Mouse (Mus musculus): ENCODE measurements at regions not wholly inside any gene's neighbourhood (a gene's known extent, or its start where the extent isn't known, plus 50 kb on each side); places are given as distances from the start of the nearest gene placed in this dataset.

GRCm38 (mm10) chr8:116200459-116200999, 304.2 kb upstream of the Dynlrb2 start:
- Histone ChIP-seq H3K4me3 (no peak overlapping the region), H3K4me1 (peaks cover 4% of the 10 kb centered on the region; the same call in 1 of the 2 replicates), H3K27ac (no peak overlapping the region), H3K4me2 (no peak overlapping the region), H3K9ac (no peak overlapping the region), H3K27me3 (no peaks in the 10 kb centered on the region), H3K36me3 (no peaks in the 10 kb centered on the region), H3K9me3 (no peaks in the 10 kb centered on the region)
- ATAC-seq (ENCODE audit: borderline replicate concordance, extremely low read depth, low FRiP score, low TSS enrichment) = no peak
- WGBS = 60% methylated on average over 11 of the region's 11 CpGs

DNA sequence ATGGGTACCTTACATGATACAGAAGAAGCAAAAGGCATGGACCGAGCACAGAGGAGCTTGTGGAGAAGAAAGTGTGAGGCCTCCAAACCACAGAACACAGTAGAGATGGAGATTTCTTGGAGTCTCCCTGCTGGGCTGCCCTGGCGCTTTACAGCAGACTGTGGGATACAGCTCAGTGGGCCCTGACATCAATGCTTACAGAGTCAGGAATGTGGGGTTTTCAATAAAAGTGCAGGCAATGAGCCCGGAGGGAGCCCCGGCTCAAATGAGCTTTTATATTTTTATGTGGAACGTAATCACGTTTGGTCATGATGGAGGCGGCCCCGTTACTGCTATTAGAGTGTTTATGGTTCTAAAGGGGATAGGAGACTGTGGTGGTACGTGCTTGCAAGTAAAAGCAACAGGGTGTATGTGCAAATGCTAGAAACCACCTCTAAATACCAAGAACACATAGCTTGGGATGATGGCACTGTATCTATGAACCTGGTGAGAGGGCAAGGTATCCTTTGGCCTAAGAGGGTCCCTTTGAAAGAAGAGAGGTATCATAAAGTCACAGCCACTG, 308.1 kb upstream of the Dynlrb2 start:
- Histone ChIP-seq H3K27ac (no peak overlapping the region), H3K9me3 (no peaks in the 10 kb centered on the region), H3K4me1 (peaks cover 4% of the 10 kb centered on the region; the same call in 1 of the 2 replicates), H3K9ac (no peak overlapping the region), H3K4me2 (no peak overlapping the region), H3K4me3 (no peak overlapping the region), H3K36me3 (no peaks in the 10 kb centered on the region), H3K27me3 (no peaks in the 10 kb centered on the region)
- 89% methylated on average over 9 of the region's 9 CpGs for WGBS
- ATAC-seq (ENCODE audit: borderline replicate concordance, extremely low read depth, low FRiP score, low TSS enrichment) = no peak

- Histone ChIP-seq H3K4me2 (no peak overlapping the region), H3K36me3 (no peaks in the 10 kb centered on the region), H3K4me3 (no peak overlapping the region), H3K9me3 (no peaks in the 10 kb centered on the region), H3K9ac (no peak overlapping the region), H3K4me1 (no peaks in the 10 kb centered on the region), H3K27me3 (no peaks in the 10 kb centered on the region), H3K27ac (no peak overlapping the region)
- WGBS = 32% methylated on average over 3 of the region's 3 CpGs
- ATAC-seq (ENCODE audit: borderline replicate concordance, extremely low read depth, low FRiP score, low TSS enrichment) = no peak
Observed at GRCm38 (mm10) chr8:116192096-116192495, 312.7 kb upstream of the Dynlrb2 start.

GRCm38 (mm10) chr8:116185206-116185605, 319.6 kb upstream of the Dynlrb2 start:
- Histone ChIP-seq H3K27ac (no peak overlapping the region), H3K4me1 (no peaks in the 10 kb centered on the region), H3K4me3 (no peak overlapping the region), H3K4me2 (no peak overlapping the region), H3K9me3 (no peaks in the 10 kb centered on the region), H3K27me3 (no peaks in the 10 kb centered on the region), H3K9ac (no peak overlapping the region), H3K36me3 (no peaks in the 10 kb centered on the region)
- ATAC-seq (ENCODE audit: borderline replicate concordance, extremely low read depth, low FRiP score, low TSS enrichment) = no peak
- 75% methylated on average over 7 of the region's 7 CpGs for WGBS

DNA sequence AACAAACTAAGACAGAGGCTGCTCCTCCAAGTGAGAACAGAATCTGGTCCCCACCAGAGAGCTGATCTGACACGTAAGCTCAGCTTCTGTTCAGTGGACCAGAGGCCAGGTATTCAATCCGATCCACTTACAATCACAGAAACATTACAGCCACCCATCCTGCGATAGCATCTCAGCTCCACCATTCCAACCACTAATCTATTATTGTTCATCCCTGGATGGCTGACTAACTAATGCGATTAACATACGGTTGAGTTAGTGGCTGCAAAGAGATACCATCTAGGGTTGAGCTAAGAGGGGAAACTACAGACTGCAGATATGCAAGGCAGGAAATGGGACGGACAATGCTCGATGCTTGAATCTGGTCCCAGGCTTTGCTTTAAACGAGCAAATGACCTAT, 320.5 kb upstream of the Dynlrb2 start:
- Histone ChIP-seq H3K9ac (no peak overlapping the region), H3K27ac (no peak overlapping the region), H3K9me3 (no peaks in the 10 kb centered on the region), H3K4me3 (no peak overlapping the region), H3K36me3 (no peaks in the 10 kb centered on the region), H3K4me1 (no peaks in the 10 kb centered on the region), H3K27me3 (no peaks in the 10 kb centered on the region), H3K4me2 (no peak overlapping the region)
- no peak for ATAC-seq (ENCODE audit: borderline replicate concordance, extremely low read depth, low FRiP score, low TSS enrichment)
- WGBS = 74% methylated on average over 8 of the region's 8 CpGs

- Histone ChIP-seq H3K27me3 (no peaks in the 10 kb centered on the region; the same call in 1 of the 2 replicates), H3K36me3 (no peaks in the 10 kb centered on the region), H3K4me2 (no peak overlapping the region), H3K9me3 (no peaks in the 10 kb centered on the region), H3K4me1 (0 out of 2 replicates have a peak, but pooled peaks cover 3% of the 10 kb centered on the region), H3K9ac (no peak overlapping the region), H3K27ac (no peak overlapping the region), H3K4me3 (no peak overlapping the region)
- 53% methylated on average over 2 of the region's 2 CpGs for WGBS
- no peak for ATAC-seq (ENCODE audit: borderline replicate concordance, extremely low read depth, low FRiP score, low TSS enrichment)
Observed at GRCm38 (mm10) chr8:116177946-116178345, 326.8 kb upstream of the Dynlrb2 start.

- peak; percentile 62; the same call in 1 of the 2 replicates for ATAC-seq (ENCODE audit: borderline replicate concordance, extremely low read depth, low FRiP score, low TSS enrichment)
Observed at GRCm38 (mm10) chr8:116174891-116175290, 329.9 kb upstream of the Dynlrb2 start.

DNA sequence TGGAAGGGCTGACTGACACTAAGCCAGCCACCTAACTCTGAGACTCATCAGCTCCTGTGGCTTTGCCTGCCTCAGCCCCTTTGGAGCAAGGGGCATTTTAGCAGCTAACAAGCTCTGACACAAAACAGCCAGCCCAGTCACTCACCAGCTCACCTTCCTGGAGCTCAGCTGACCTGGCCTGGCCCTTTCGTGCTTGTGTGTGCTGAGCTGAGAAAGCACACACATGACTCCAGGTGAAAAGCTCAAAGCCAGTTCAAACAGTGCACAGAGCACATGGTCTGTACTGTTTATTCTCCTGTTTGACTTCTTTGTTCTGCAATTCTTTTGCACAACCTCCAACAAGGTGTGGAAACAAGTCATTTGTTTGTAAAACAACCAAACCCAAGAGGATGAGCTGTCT, 330.8 kb upstream of the Dynlrb2 start:
- no peak for ATAC-seq (ENCODE audit: borderline replicate concordance, extremely low read depth, low FRiP score, low TSS enrichment)
- H3K4me2 ChIP-seq = no peak overlapping the region
- no peak overlapping the region for H3K9ac ChIP-seq
- no peaks in the 10 kb centered on the region for H3K9me3 ChIP-seq
- H3K27ac ChIP-seq = no peak overlapping the region
- 0 out of 2 replicates have a peak, but pooled peaks cover 3% of the 10 kb centered on the region for H3K4me1 ChIP-seq
- no peak overlapping the region for H3K4me3 ChIP-seq
- H3K27me3 ChIP-seq = peaks cover 3% of the 10 kb centered on the region; the same call in 1 of the 2 replicates
- no peaks in the 10 kb centered on the region for H3K36me3 ChIP-seq
- WGBS = 60% methylated on average over 1 of the region's 1 CpGs

More at GRCm38 (mm10) chr8:116174891-116175290, 329.9 kb upstream of the Dynlrb2 start:
- Histone ChIP-seq H3K9ac (no peak overlapping the region), H3K36me3 (no peaks in the 10 kb centered on the region), H3K4me2 (no peak overlapping the region), H3K9me3 (no peaks in the 10 kb centered on the region), H3K4me3 (no peak overlapping the region), H3K27me3 (peaks cover 3% of the 10 kb centered on the region; the same call in 1 of the 2 replicates), H3K27ac (no peak overlapping the region), H3K4me1 (0 out of 2 replicates have a peak, but pooled peaks cover 3% of the 10 kb centered on the region)
- WGBS = 36% methylated on average over 3 of the region's 3 CpGs

DNA sequence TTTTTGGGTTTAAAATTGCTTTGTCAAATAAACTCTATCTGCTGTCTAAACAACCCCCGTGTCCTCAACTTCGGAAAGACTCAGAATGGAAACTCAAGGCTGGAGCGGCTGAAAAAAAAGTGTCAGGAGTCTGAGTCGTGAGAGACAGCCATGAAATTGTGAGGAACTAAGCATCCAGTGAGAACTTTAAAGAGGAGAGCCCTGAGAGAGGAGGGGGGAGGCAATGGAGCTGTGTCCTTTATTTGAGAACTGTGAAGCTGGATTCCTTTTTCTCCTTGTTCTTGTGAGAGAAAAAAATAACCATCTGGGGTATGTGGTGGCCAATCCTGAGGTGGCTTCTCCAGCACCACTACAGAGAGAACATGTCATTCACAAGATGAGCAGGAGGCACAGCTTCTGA, 336.9 kb upstream of the Dynlrb2 start:
- WGBS = 19% methylated on average over 4 of the region's 4 CpGs
- Histone ChIP-seq H3K9ac (no peak overlapping the region), H3K27me3 (0 out of 2 replicates have a peak, but pooled peaks cover 6% of the 10 kb centered on the region), H3K4me2 (no peak overlapping the region), H3K4me1 (no peaks in the 10 kb centered on the region), H3K9me3 (no peaks in the 10 kb centered on the region), H3K27ac (no peak overlapping the region), H3K36me3 (no peaks in the 10 kb centered on the region), H3K4me3 (no peak overlapping the region)
- no peak for ATAC-seq (ENCODE audit: borderline replicate concordance, extremely low read depth, low FRiP score, low TSS enrichment)

- Histone ChIP-seq H3K4me3 (no peak overlapping the region), H3K27me3 (0 out of 2 replicates have a peak, but pooled peaks cover 4% of the 10 kb centered on the region), H3K36me3 (no peaks in the 10 kb centered on the region), H3K4me2 (no peak overlapping the region), H3K4me1 (no peaks in the 10 kb centered on the region), H3K9ac (no peak overlapping the region), H3K9me3 (no peaks in the 10 kb centered on the region), H3K27ac (no peak overlapping the region)
- WGBS = 34% methylated on average over 8 of the region's 8 CpGs
- no peak for ATAC-seq (ENCODE audit: borderline replicate concordance, extremely low read depth, low FRiP score, low TSS enrichment)
Observed at GRCm38 (mm10) chr8:116164989-116165299, 339.8 kb upstream of the Dynlrb2 start.

DNA sequence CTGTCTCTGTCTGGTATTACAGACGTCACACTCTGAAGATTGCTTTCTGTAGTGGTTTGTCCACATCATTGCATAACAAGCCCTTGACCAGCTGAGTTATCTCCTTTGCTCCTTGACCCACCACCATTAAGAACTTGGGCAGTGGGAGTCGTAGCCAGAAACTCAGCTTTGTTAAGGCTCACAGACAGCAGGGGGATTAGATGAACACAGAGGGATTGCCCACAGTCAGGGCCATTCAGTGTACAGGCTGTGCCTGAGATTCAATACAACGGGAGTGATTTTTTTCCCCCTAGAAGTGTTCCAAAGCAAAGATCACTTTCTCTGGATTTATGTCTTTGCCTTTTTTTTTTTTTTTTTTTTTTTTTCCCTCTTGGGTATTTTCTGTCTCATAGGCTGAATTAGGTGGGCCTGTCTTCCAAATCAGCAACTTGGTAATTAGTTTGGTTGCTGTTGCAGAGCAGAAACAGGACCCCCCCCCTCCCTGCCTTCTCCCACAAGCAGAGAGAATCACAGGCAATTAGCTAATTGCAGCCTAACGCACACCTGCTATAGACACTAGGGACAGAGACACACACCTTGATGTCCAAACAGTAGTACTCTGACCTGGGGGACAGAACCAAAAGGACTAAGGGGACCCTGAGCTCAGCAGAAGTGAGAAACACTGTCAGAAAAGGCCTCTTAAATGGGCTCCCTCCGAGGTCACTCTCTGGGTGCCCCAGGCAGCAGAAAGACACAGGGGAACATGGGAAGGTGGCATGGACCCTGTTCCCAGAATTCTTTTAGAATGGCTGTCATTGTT, 340.4 kb upstream of the Dynlrb2 start:
- no peaks in the 10 kb centered on the region for H3K4me1 ChIP-seq
- 48% methylated on average over 5 of the region's 5 CpGs for WGBS
- no peak overlapping the region for H3K27ac ChIP-seq
- H3K4me2 ChIP-seq = no peak overlapping the region
- no peak overlapping the region for H3K4me3 ChIP-seq
- no peak for ATAC-seq (ENCODE audit: borderline replicate concordance, extremely low read depth, low FRiP score, low TSS enrichment)
- H3K36me3 ChIP-seq = no peaks in the 10 kb centered on the region
- no peak overlapping the region for H3K9ac ChIP-seq
- H3K9me3 ChIP-seq = no peaks in the 10 kb centered on the region
- H3K27me3 ChIP-seq = 0 out of 2 replicates have a peak, but pooled peaks cover 4% of the 10 kb centered on the region

DNA sequence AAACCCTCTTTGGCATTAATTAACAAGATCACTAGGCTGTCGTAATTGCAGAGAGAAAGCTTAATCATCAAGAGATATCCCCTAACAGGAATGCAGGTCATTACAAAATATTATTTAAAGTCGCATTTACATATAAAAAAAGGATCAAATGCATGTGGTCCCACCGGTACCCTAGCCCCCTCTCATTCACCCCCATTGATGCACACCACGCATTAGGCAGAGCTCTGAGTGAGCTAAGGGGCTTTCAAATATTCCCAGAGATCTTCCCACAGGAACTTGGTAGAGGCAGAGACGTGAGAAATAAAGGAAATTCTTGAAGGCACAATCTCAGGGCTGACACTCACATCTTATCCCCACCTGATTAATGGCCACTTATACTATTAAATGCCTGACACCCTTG, 343.8 kb upstream of the Dynlrb2 start:
- no peak overlapping the region for H3K4me2 ChIP-seq
- H3K9me3 ChIP-seq = no peaks in the 10 kb centered on the region
- no peak overlapping the region for H3K4me3 ChIP-seq
- no peak overlapping the region for H3K9ac ChIP-seq
- no peaks in the 10 kb centered on the region for H3K36me3 ChIP-seq
- H3K27me3 ChIP-seq = 0 out of 2 replicates have a peak, but pooled peaks cover 4% of the 10 kb centered on the region
- 53% methylated on average over 5 of the region's 5 CpGs for WGBS
- no peak for ATAC-seq (ENCODE audit: borderline replicate concordance, extremely low read depth, low FRiP score, low TSS enrichment)
- no peaks in the 10 kb centered on the region for H3K4me1 ChIP-seq
- H3K27ac ChIP-seq = no peak overlapping the region
